Mouse (Mus musculus) C2C12 (cell line): ENCODE results near the gene Wdcp.

Source experiments
- CTCF ChIP-seq: IDR thresholded peaks from one replicate; pipeline ENCODE4 v1.5.1; 2011; ENCODE audit not compliant: control insufficient read depth, insufficient read depth, insufficient read length
- FOSL1 ChIP-seq: IDR thresholded peaks from one replicate; pipeline ENCODE4 v1.8.0; 2011; ENCODE audit warnings: mild to moderate bottlenecking, low read length; ENCODE audit not compliant: poor library complexity, insufficient read depth, severe bottlenecking
- MAX ChIP-seq: IDR thresholded peaks from one replicate; pipeline ENCODE4 v1.6.1; 2011; ENCODE audit warnings: mild to moderate bottlenecking, control low read depth
- MYOD1 ChIP-seq: IDR thresholded peaks from one replicate; pipeline ENCODE4 v1.6.1; 2011; ENCODE audit warnings: low read depth; ENCODE audit not compliant: control insufficient read depth, insufficient read length
- MYOG ChIP-seq: IDR thresholded peaks from one replicate; pipeline ENCODE4 v1.6.1; 2011; ENCODE audit not compliant: control insufficient read depth, insufficient read length; ENCODE audit errors: extremely low read depth
- USF1 ChIP-seq: IDR thresholded peaks from one replicate; pipeline ENCODE4 v1.6.1; 2011; ENCODE audit warnings: low read depth, mild to moderate bottlenecking, control low read depth, moderate library complexity

DNA sequence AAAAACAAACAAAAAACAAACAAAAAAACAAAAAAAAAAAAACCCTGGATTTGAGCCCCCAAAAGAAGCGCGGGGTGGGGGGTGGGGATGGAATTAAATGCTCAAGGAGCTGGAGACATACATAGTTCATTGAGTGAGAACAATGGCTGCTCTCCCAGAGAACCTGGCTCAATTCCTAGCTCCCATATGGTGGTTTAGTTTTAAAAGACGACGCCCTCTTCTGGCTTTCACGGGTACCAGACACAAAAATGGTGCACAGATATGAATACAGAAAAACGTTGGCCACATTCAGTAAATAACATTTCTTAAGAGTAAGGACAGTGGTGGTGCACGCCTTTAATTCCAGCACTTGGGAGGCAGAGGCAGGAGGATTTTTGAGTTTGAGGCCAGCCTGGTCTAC is 62.8 kb downstream of the Wdcp start:
- TF ChIP-seq FOSL1, result no peak
- no peak for TF ChIP-seq CTCF
- no peak for TF ChIP-seq MYOG
- TF ChIP-seq MYOD1, result no peak
- no peak for TF ChIP-seq USF1
- TF ChIP-seq MAX, result no peak
